ENCODE assay signal across 25 mouse cellular contexts in genomic region chr4:33010078-33010477, GRCm38 (mm10). TPM values are rescaled to one million over a fixed set of nuclear protein-coding genes. Genes with fewer than 3 reads are reported as not detected.
A peak's percentile ranks its signal among the peaks of the same experiment; 100 is the strongest.
DNase-seq lines count a peak whose midpoint lies in the region; ATAC-seq and TF ChIP-seq lines count a peak whose summit lies in the region.
"Had no signal": no experiment of that assay in that cellular context is flagged by ENCODE, and none has a peak within 500 bp of the region (broad histone marks: within the 10 kb centered on the region; RNA-seq: fewer than 3 reads in every experiment).

No protein-coding gene starts in this region.

- no peak overlapping the region for H3K9ac ChIP-seq in heart, embryonic 12.5 days
- H3K9ac ChIP-seq in CH12.LX (ENCODE audit: insufficient read depth, low read depth), result no peak overlapping the region
- no peak overlapping the region for H3K9ac ChIP-seq in ES-E14 (ENCODE audit: insufficient read depth, low read depth, low read length, poor library complexity, severe bottlenecking)
- no peak overlapping the region for H3K9ac ChIP-seq in MEL (ENCODE audit: control insufficient read depth, low read depth, low read length, poor library complexity, severe bottlenecking)
- no peak overlapping the region for H3K9ac ChIP-seq in liver, embryonic 11.5 days (ENCODE audit: low read depth, low read length)

- no peak for ATAC-seq in heart, embryonic 12.5 days (ENCODE audit: insufficient number of reproducible peaks, low FRiP score)
- ATAC-seq in liver, embryonic 11.5 days (replicated peaks; ENCODE audit: low FRiP score), result no peak
- ATAC-seq in activated CD4-positive, CD25-positive, alpha-beta regulatory T cell, adult 4 months, result no peak
- ATAC-seq: CD4-positive, CD25-positive, alpha-beta regulatory T cell, adult 4 months; Patski had no signal

- DNase-seq in heart, adult 11 months, result peak; percentile 27
- DNase-seq in CH12.LX (ENCODE audit: extremely low read depth) (no peak), ES-E14 (ENCODE audit: low read depth, low spot score) (no peak), MEL (ENCODE audit: low read depth, low spot score) (no peak)
- DNase-seq in liver, embryonic 11.5 days (ENCODE audit: low spot score), result no peak
- no peak for DNase-seq in thymus, postnatal 4 days
- DNase-seq: adrenal gland, adult 2 months; adrenal gland, adult 8-10 months; adrenal gland, postnatal 10 days; adrenal gland, postnatal 14 days; adrenal gland, postnatal 25 days; adrenal gland, postnatal 36 days; B cell, adult 2 months; cerebellum, adult 11 months; cerebellum, adult 11-12 months; cerebellum, adult 18-20 months; cerebellum, adult 2 months; cerebellum, adult 8-10 months; cerebellum, adult 9-10 months had no signal

- dilution Hi-C loops in CH12.LX (cut with MboI; ENCODE audit: extremely low pct_ligation_motif_present, extremely low pct_unique_long_range_greater_than_20kb, low sequenced_read_pairs), result no loop called here

- no peak overlapping the region for H3K27ac ChIP-seq in heart, embryonic 12.5 days (ENCODE audit: poor library complexity, severe bottlenecking)
- H3K27ac ChIP-seq in CH12.LX (ENCODE audit: insufficient read depth, low read depth), result no peak overlapping the region
- H3K27ac ChIP-seq in ES-E14 (ENCODE audit: insufficient read depth, low read depth, low read length, poor library complexity, severe bottlenecking), result no peak overlapping the region
- no peak overlapping the region for H3K27ac ChIP-seq in MEL (ENCODE audit: control insufficient read depth, low read depth, low read length)
- no peak overlapping the region for H3K27ac ChIP-seq in liver, embryonic 11.5 days (ENCODE audit: low read depth, low read length)

- peaks cover 43% of the 10 kb centered on the region for H3K36me3 ChIP-seq in heart, embryonic 12.5 days
- no peaks in the 10 kb centered on the region for H3K36me3 ChIP-seq in CH12.LX (replicated peaks in 1 of 2; ENCODE audit: control insufficient read depth in 1 of 2, insufficient read depth in 1 of 2, low read length in 1 of 2)
- peaks cover 11% of the 10 kb centered on the region for H3K36me3 ChIP-seq in ES-E14 (ENCODE audit: control insufficient read depth, insufficient read depth, low read length, poor library complexity, severe bottlenecking)
- peaks cover 0 to 3% of the 10 kb centered on the region in 2 experiments; a peak in 1 of 4 replicates for H3K36me3 ChIP-seq in MEL (ENCODE audit: control insufficient read depth in 1 of 2, insufficient read depth in 2 of 2, low read length in 2 of 2)
- no peaks in the 10 kb centered on the region for H3K36me3 ChIP-seq in liver, embryonic 11.5 days (ENCODE audit: control insufficient read depth, insufficient read depth, low read length)
- H3K36me3 ChIP-seq: G1E had no signal

- no peak overlapping the region for H3K4me2 ChIP-seq in heart, embryonic 12.5 days
- no peak overlapping the region for H3K4me2 ChIP-seq in CH12.LX (ENCODE audit: insufficient read depth, low read depth, poor library complexity, severe bottlenecking)
- H3K4me2 ChIP-seq in liver, embryonic 11.5 days, result no peak overlapping the region

- no peaks in the 10 kb centered on the region for H3K79me2 ChIP-seq in CH12.LX (replicated peaks; ENCODE audit: control insufficient read depth, extremely low read depth, insufficient read depth, poor library complexity, severe bottlenecking)
- H3K79me2 ChIP-seq in MEL (ENCODE audit: control insufficient read depth, insufficient read depth, low read length, poor library complexity), result no peaks in the 10 kb centered on the region

- no peaks in the 10 kb centered on the region for H3K27me3 ChIP-seq in heart, embryonic 12.5 days (replicated peaks)
- H3K27me3 ChIP-seq in CH12.LX (replicated peaks) (no peaks in the 10 kb centered on the region), MEL (ENCODE audit: control insufficient read depth in 1 of 2, insufficient read depth in 2 of 2, low read length in 2 of 2) (no peaks in the 10 kb centered on the region)
- H3K27me3 ChIP-seq in liver, embryonic 11.5 days (replicated peaks; ENCODE audit: control insufficient read depth, insufficient read depth, low read length), result no peaks in the 10 kb centered on the region
- H3K27me3 ChIP-seq: Patski had no signal

- TF ChIP-seq EP300 in CH12.LX (IDR thresholded peaks at IDR 0.05; ENCODE audit: low read length), result no peak
- TF ChIP-seq EP300 in MEL (IDR thresholded peaks at IDR 0.05; ENCODE audit: low read depth in 1 of 2, low read length in 2 of 2), result no peak

- TF ChIP-seq RAD21 in CH12.LX (IDR thresholded peaks at IDR 0.05; ENCODE audit: low read depth, low read length) (no peak), MEL (IDR thresholded peaks at IDR 0.05; ENCODE audit: low read depth, low read length) (no peak)

- H3K9me3 ChIP-seq in heart, embryonic 12.5 days (replicated peaks), result no peaks in the 10 kb centered on the region
- no peaks in the 10 kb centered on the region for H3K9me3 ChIP-seq in CH12.LX (replicated peaks; ENCODE audit: low read length)
- no peaks in the 10 kb centered on the region for H3K9me3 ChIP-seq in ES-E14 (ENCODE audit: control insufficient read depth, insufficient read depth, low read depth, low read length)
- H3K9me3 ChIP-seq in MEL (replicated peaks; ENCODE audit: insufficient read depth, low read length), result no peaks in the 10 kb centered on the region
- H3K9me3 ChIP-seq in liver, embryonic 11.5 days (ENCODE audit: control insufficient read depth, low read length), result no peaks in the 10 kb centered on the region
- H3K9me3 ChIP-seq: G1E had no signal

- H3K4me1 ChIP-seq in heart, embryonic 12.5 days (replicated peaks), result no peaks in the 10 kb centered on the region
- peaks cover 2 to 16% of the 10 kb centered on the region in 2 experiments; a peak in 2 of 4 replicates for H3K4me1 ChIP-seq in CH12.LX (ENCODE audit: control insufficient read depth in 1 of 2, insufficient read depth in 2 of 2)
- H3K4me1 ChIP-seq in ES-E14 (ENCODE audit: control insufficient read depth in 2 of 2, insufficient read depth in 2 of 2, low read length in 2 of 2, poor library complexity in 1 of 2), result no peaks in the 10 kb centered on the region
- H3K4me1 ChIP-seq in MEL (ENCODE audit: control insufficient read depth in 1 of 2, insufficient read depth in 2 of 2, low read length in 2 of 2), result no peaks in the 10 kb centered on the region; a peak in 1 of 4 replicates
- no peaks in the 10 kb centered on the region for H3K4me1 ChIP-seq in liver, embryonic 11.5 days (replicated peaks; ENCODE audit: control insufficient read depth, insufficient read depth, low read length)

- no peak for TF ChIP-seq CTCF in CH12.LX (conservative IDR thresholded peaks at IDR 0.05 in 1 of 2, IDR thresholded peaks at IDR 0.05 in 1 of 2; ENCODE audit: low read depth in 2 of 2, low read length in 2 of 2)
- no peak for TF ChIP-seq CTCF in MEL (IDR thresholded peaks at IDR 0.05 in 2 of 3, conservative IDR thresholded peaks at IDR 0.05 in 1 of 3; ENCODE audit: control insufficient read depth in 1 of 3, insufficient read depth in 1 of 3, low read depth in 2 of 3, low read length in 3 of 3, poor library complexity in 1 of 3, severe bottlenecking in 1 of 3)

- in situ Hi-C loops in CH12.LX (cut with MboI; ENCODE audit: low pct_ligation_motif_present, low pct_unique_long_range_greater_than_20kb, low sequenced_read_pairs) (no loop called here), ES-E14 (cut with MboI; ENCODE audit: low sequenced_read_pairs in 2 of 2, unreplicated experiment in 2 of 2) (no loop called here)

- 91% methylated on average over 1 of the region's 1 CpGs for WGBS in heart, embryonic 12.5 days
- 83% methylated on average over 1 of the region's 1 CpGs for WGBS in liver, embryonic 11.5 days

- no peak overlapping the region for H3K4me3 ChIP-seq in heart, embryonic 12.5 days
- H3K4me3 ChIP-seq in CH12.LX (replicated peaks in 1 of 3; ENCODE audit: low read depth in 2 of 3, low read length in 2 of 3, poor library complexity in 1 of 3) (no peak overlapping the region), ES-E14 (ENCODE audit: insufficient read depth in 1 of 2, low read depth in 1 of 2, low read length in 2 of 2, poor library complexity in 1 of 2, severe bottlenecking in 1 of 2) (no peak overlapping the region), MEL (ENCODE audit: control insufficient read depth in 1 of 2, insufficient read depth in 1 of 2, low read depth in 2 of 2, low read length in 2 of 2) (no peak overlapping the region)
- no peak overlapping the region for H3K4me3 ChIP-seq in liver, embryonic 11.5 days (ENCODE audit: low read depth, low read length)

- no peak for TF ChIP-seq POLR2A in CH12.LX (IDR thresholded peaks at IDR 0.05; ENCODE audit: low read depth, low read length)
- no peak for TF ChIP-seq POLR2A in MEL (IDR thresholded peaks at IDR 0.05; ENCODE audit: control insufficient read depth in 1 of 2, insufficient read depth in 1 of 2, low read depth in 1 of 2, low read length in 2 of 2, poor library complexity in 1 of 2)

RNA-seq across cellular contexts. Expression of gene Ube2j1, which starts 21.1 kb away (rescaled TPM):
- 30.6 and 35.5 TPM in 2 replicates for polyA plus RNA-seq in heart, embryonic 12.5 days (2016; fragmentation: Nextera tagmentation; extraction: Ambion mirVana)
- total RNA-seq in CH12.LX (2012; rRNA removed), result 64.3 and 70.0 TPM in 2 replicates
- 122 and 131 TPM in 2 replicates for total RNA-seq in CH12.LX (2014; rRNA removed)
- polyA plus RNA-seq in CH12.LX (2012; ENCODE audit: insufficient read length, low read depth), result 93.0 and 103 TPM in 2 replicates
- total RNA-seq in ES-E14 (2012; rRNA removed), result 8.5 and 15.3 TPM in 2 replicates
- 32.6 and 35.4 TPM in 2 replicates for total RNA-seq in MEL (2012; rRNA removed)
- polyA plus RNA-seq in MEL (2012; ENCODE audit: insufficient read depth in 1 of 2, insufficient read length in 2 of 2, low read depth in 1 of 2, low replicate concordance in 2 of 2, missing spikeins in 1 of 2), result 10 to 100 TPM in 1 of 2 experiments, not detected in 1; 42.9 TPM
- polyA plus RNA-seq in liver, embryonic 11.5 days (2014; fragmentation: Nextera tagmentation; extraction: Ambion mirVana), result 43.6 and 44.3 TPM in 2 replicates
- polyA plus RNA-seq in activated CD4-positive, CD25-positive, alpha-beta regulatory T cell, adult 4 months (2017; shearing (Covaris generic)), result 10 to 100 TPM; 41.9 to 42.7 TPM

RNA-seq across cellular contexts. Expression of gene Rragd, which starts 27.2 kb away (rescaled TPM):
- polyA plus RNA-seq in heart, embryonic 12.5 days (2016; fragmentation: Nextera tagmentation; extraction: Ambion mirVana), result 61.2 and 64.1 TPM in 2 replicates
- total RNA-seq in CH12.LX (2012; rRNA removed), result 0.76 and 1.4 TPM in 2 replicates
- total RNA-seq in CH12.LX (2014; rRNA removed), result 0.46 and 0.49 TPM in 2 replicates
- 0.82 and 1.1 TPM in 2 replicates for polyA plus RNA-seq in CH12.LX (2012; ENCODE audit: insufficient read length, low read depth)
- 14.4 and 15.0 TPM in 2 replicates for total RNA-seq in ES-E14 (2012; rRNA removed)
- total RNA-seq in MEL (2012; rRNA removed), result not detected in 2 replicates
- polyA plus RNA-seq in MEL (2012; ENCODE audit: insufficient read depth in 1 of 2, insufficient read length in 2 of 2, low read depth in 1 of 2, low replicate concordance in 2 of 2, missing spikeins in 1 of 2), result not detected
- 4.6 and 4.9 TPM in 2 replicates for polyA plus RNA-seq in liver, embryonic 11.5 days (2014; fragmentation: Nextera tagmentation; extraction: Ambion mirVana)
- 1 to 10 TPM; 4.2 to 4.3 TPM for polyA plus RNA-seq in activated CD4-positive, CD25-positive, alpha-beta regulatory T cell, adult 4 months (2017; shearing (Covaris generic))

RNA-seq across cellular contexts. Expression of gene Gabrr2, which starts 52.7 kb away (rescaled TPM):
- 0.28 TPM in 1 of 2 replicates, not detected in the other for polyA plus RNA-seq in heart, embryonic 12.5 days (2016; fragmentation: Nextera tagmentation; extraction: Ambion mirVana)
- 0.17 and 0.42 TPM in 2 replicates for total RNA-seq in CH12.LX (2012; rRNA removed)
- total RNA-seq in CH12.LX (2014; rRNA removed), result not detected in 2 replicates
- polyA plus RNA-seq in CH12.LX (2012; ENCODE audit: insufficient read length, low read depth), result 0.31 and 0.59 TPM in 2 replicates
- total RNA-seq in ES-E14 (2012; rRNA removed), result not detected in 2 replicates
- total RNA-seq in MEL (2012; rRNA removed), result 0.12 TPM in 1 of 2 replicates, not detected in the other
- polyA plus RNA-seq in MEL (2012; ENCODE audit: insufficient read depth in 1 of 2, insufficient read length in 2 of 2, low read depth in 1 of 2, low replicate concordance in 2 of 2, missing spikeins in 1 of 2), result under 1 TPM in 1 of 2 experiments, not detected in 1; 0.11 TPM
- not detected in 2 replicates for polyA plus RNA-seq in liver, embryonic 11.5 days (2014; fragmentation: Nextera tagmentation; extraction: Ambion mirVana)
- 10 to 100 TPM; 10.1 to 10.4 TPM for polyA plus RNA-seq in activated CD4-positive, CD25-positive, alpha-beta regulatory T cell, adult 4 months (2017; shearing (Covaris generic))
- total RNA-seq: adrenal gland, adult 2 months; adrenal gland, postnatal 4 days had no signal
- polyA plus RNA-seq: G1E had no signal

RNA-seq across cellular contexts. Expression of gene Ankrd6, which starts 59.4 kb away (rescaled TPM):
- polyA plus RNA-seq in heart, embryonic 12.5 days (2016; fragmentation: Nextera tagmentation; extraction: Ambion mirVana), result 7.0 and 7.7 TPM in 2 replicates
- total RNA-seq in CH12.LX (2012; rRNA removed), result 1.4 and 2.1 TPM in 2 replicates
- total RNA-seq in CH12.LX (2014; rRNA removed), result 1.3 TPM in 2 replicates
- polyA plus RNA-seq in CH12.LX (2012; ENCODE audit: insufficient read length, low read depth), result 1.5 and 1.6 TPM in 2 replicates
- total RNA-seq in ES-E14 (2012; rRNA removed), result 7.8 TPM in 2 replicates
- total RNA-seq in MEL (2012; rRNA removed), result 1.1 and 1.4 TPM in 2 replicates
- polyA plus RNA-seq in MEL (2012; ENCODE audit: insufficient read depth in 1 of 2, insufficient read length in 2 of 2, low read depth in 1 of 2, low replicate concordance in 2 of 2, missing spikeins in 1 of 2), result 1 to 10 TPM in 1 of 2 experiments, not detected in 1; 1.8 TPM
- 3.0 and 3.4 TPM in 2 replicates for polyA plus RNA-seq in liver, embryonic 11.5 days (2014; fragmentation: Nextera tagmentation; extraction: Ambion mirVana)
- polyA plus RNA-seq in activated CD4-positive, CD25-positive, alpha-beta regulatory T cell, adult 4 months (2017; shearing (Covaris generic)), result 1 to 10 TPM in 1 of 2 experiments, under 1 TPM in 1; 0.99 to 1.4 TPM

Comparison
In these comparisons a context has a peak if more than half of its experiments do, and no peak if none do; other contexts are left out.
1. RNA of gene Rragd, which starts 27.2 kb away (polyA plus RNA-seq): 61.2 to 64.1 TPM in heart, embryonic 12.5 days; 4.6 to 4.9 TPM in liver, embryonic 11.5 days, 4.2 to 4.3 TPM in activated CD4-positive, CD25-positive, alpha-beta regulatory T cell, adult 4 months, 0.82 to 1.1 TPM in CH12.LX and not detected in MEL; every median in the first group is over 10 times any median in the second.